27 mouse cellular contexts compared by ENCODE assay signal in genomic region chr2:5132046-5132445, GRCm38 (mm10). TPM values are rescaled to one million over a fixed set of nuclear protein-coding genes. Genes with fewer than 3 reads are reported as not detected.
DNase-seq lines count a peak whose midpoint lies in the region; ATAC-seq and TF ChIP-seq lines count a peak whose summit lies in the region.
"Had no signal": no experiment of that assay in that cellular context is flagged by ENCODE, and none has a peak within 500 bp of the region (broad histone marks: within the 10 kb centered on the region; RNA-seq: fewer than 3 reads in every experiment).

No protein-coding gene starts in this region.

- TF ChIP-seq CTCF in gastrocnemius, adult 2 months (IDR thresholded peaks at IDR 0.05), result no peak
- TF ChIP-seq CTCF in CH12.LX (conservative IDR thresholded peaks at IDR 0.05 in 1 of 2, IDR thresholded peaks at IDR 0.05 in 1 of 2; ENCODE audit: low read depth in 2 of 2, low read length in 2 of 2), result no peak

- H3K4me2 ChIP-seq in CH12.LX (ENCODE audit: insufficient read depth, low read depth, poor library complexity, severe bottlenecking), result no peak overlapping the region
- no peak overlapping the region for H3K4me2 ChIP-seq in forebrain, embryonic 12.5 days
- H3K4me2 ChIP-seq: embryonic facial prominence, embryonic 12.5 days; embryonic facial prominence, embryonic 15.5 days; forebrain, embryonic 15.5 days; heart, embryonic 13.5 days; hindbrain, embryonic 14.5 days had no signal

- ATAC-seq in forebrain, embryonic 12.5 days (ENCODE audit: low FRiP score), result no peak
- ATAC-seq: activated CD4-positive, CD25-positive, alpha-beta regulatory T cell, adult 4 months; CD4-positive, CD25-positive, alpha-beta regulatory T cell, adult 4 months; forebrain, embryonic 15.5 days; intestine, postnatal 0 days had no signal

- dilution Hi-C loops in CH12.LX (cut with MboI; ENCODE audit: extremely low pct_ligation_motif_present, extremely low pct_unique_long_range_greater_than_20kb, low sequenced_read_pairs), result no loop called here

- no peaks in the 10 kb centered on the region for H3K9me3 ChIP-seq in CH12.LX (replicated peaks; ENCODE audit: low read length)
- no peaks in the 10 kb centered on the region for H3K9me3 ChIP-seq in forebrain, embryonic 12.5 days
- H3K9me3 ChIP-seq: embryonic facial prominence, embryonic 12.5 days; embryonic facial prominence, embryonic 15.5 days; forebrain, embryonic 15.5 days; heart, embryonic 10.5 days; heart, embryonic 13.5 days had no signal

- no peaks in the 10 kb centered on the region for H3K4me1 ChIP-seq in CH12.LX (ENCODE audit: control insufficient read depth in 1 of 2, insufficient read depth in 2 of 2)
- H3K4me1 ChIP-seq in forebrain, embryonic 12.5 days, result no peaks in the 10 kb centered on the region

- H3K4me3 ChIP-seq in gastrocnemius, adult 2 months, result no peak overlapping the region
- H3K4me3 ChIP-seq in CH12.LX (replicated peaks in 1 of 3; ENCODE audit: low read depth in 2 of 3, low read length in 2 of 3, poor library complexity in 1 of 3), result no peak overlapping the region
- no peak overlapping the region for H3K4me3 ChIP-seq in forebrain, embryonic 12.5 days (replicated peaks)
- H3K4me3 ChIP-seq: embryonic facial prominence, embryonic 12.5 days; embryonic facial prominence, embryonic 15.5 days; forebrain, embryonic 15.5 days; heart, embryonic 10.5 days; heart, embryonic 13.5 days had no signal

- H3K27me3 ChIP-seq in CH12.LX (replicated peaks), result no peaks in the 10 kb centered on the region
- H3K27me3 ChIP-seq in forebrain, embryonic 12.5 days, result peaks cover 21% of the 10 kb centered on the region
- H3K27me3 ChIP-seq: forebrain, embryonic 15.5 days had no signal

- H3K79me2 ChIP-seq in CH12.LX (replicated peaks; ENCODE audit: control insufficient read depth, extremely low read depth, insufficient read depth, poor library complexity, severe bottlenecking), result no peaks in the 10 kb centered on the region

- 83% methylated on average over 4 of the region's 4 CpGs for WGBS in forebrain, embryonic 12.5 days

- TF ChIP-seq RAD21 in CH12.LX (IDR thresholded peaks at IDR 0.05; ENCODE audit: low read depth, low read length), result no peak

- TF ChIP-seq EP300 in CH12.LX (IDR thresholded peaks at IDR 0.05; ENCODE audit: low read length), result no peak

- in situ Hi-C loops in CH12.LX (cut with MboI; ENCODE audit: low pct_ligation_motif_present, low pct_unique_long_range_greater_than_20kb, low sequenced_read_pairs), result no loop called here

- intact Hi-C loops in gastrocnemius, adult 2 months (cut with DNase I), result no loop called here

- no peak overlapping the region for H3K27ac ChIP-seq in gastrocnemius, adult 2 months
- H3K27ac ChIP-seq in CH12.LX (ENCODE audit: insufficient read depth, low read depth), result no peak overlapping the region
- H3K27ac ChIP-seq in forebrain, embryonic 12.5 days, result no peak overlapping the region
- H3K27ac ChIP-seq: embryonic facial prominence, embryonic 12.5 days; embryonic facial prominence, embryonic 15.5 days; forebrain, embryonic 15.5 days; heart, embryonic 10.5 days; heart, embryonic 13.5 days; hindbrain, embryonic 14.5 days had no signal

- no peak overlapping the region for H3K9ac ChIP-seq in CH12.LX (ENCODE audit: insufficient read depth, low read depth)
- no peak overlapping the region for H3K9ac ChIP-seq in forebrain, embryonic 12.5 days
- H3K9ac ChIP-seq: embryonic facial prominence, embryonic 12.5 days; embryonic facial prominence, embryonic 15.5 days; forebrain, embryonic 15.5 days; heart, embryonic 13.5 days; hindbrain, embryonic 14.5 days had no signal

- TF ChIP-seq POLR2A in CH12.LX (IDR thresholded peaks at IDR 0.05; ENCODE audit: low read depth, low read length), result no peak

- peak; percentile 19 for DNase-seq in adrenal gland, adult 2 months
- DNase-seq in adrenal gland, postnatal 4 days (ENCODE audit: low spot score in 2 of 2), result no peak
- peak; percentile 19 for DNase-seq in gastrocnemius, adult 2 months
- DNase-seq in gastrocnemius, adult 18-20 months (ENCODE audit: low spot score), result no peak
- no peak for DNase-seq in CH12.LX (ENCODE audit: extremely low read depth)
- peak; percentile 25 for DNase-seq in adrenal gland, postnatal 36 days
- DNase-seq in layer of hippocampus, adult 9-10 months (ENCODE audit: low spot score), result no peak
- DNase-seq: cerebellum, adult 11 months; cerebellum, adult 2 months; cerebellum, adult 9-11 months; cerebellum, postnatal 25 days; gastrocnemius, postnatal 14 days; heart, adult 18-20 months; heart, postnatal 14 days; heart, postnatal 4 days; kidney, adult 2 months had no signal

- no peaks in the 10 kb centered on the region for H3K36me3 ChIP-seq in CH12.LX (replicated peaks in 1 of 2; ENCODE audit: control insufficient read depth in 1 of 2, insufficient read depth in 1 of 2, low read length in 1 of 2)
- no peaks in the 10 kb centered on the region for H3K36me3 ChIP-seq in forebrain, embryonic 12.5 days (replicated peaks)
- H3K36me3 ChIP-seq: embryonic facial prominence, embryonic 12.5 days; embryonic facial prominence, embryonic 15.5 days; forebrain, embryonic 15.5 days; heart, embryonic 10.5 days; heart, embryonic 13.5 days had no signal

TF ChIP-seq in CH12.LX, 34 proteins besides CTCF, POLR2A, EP300 and RAD21:
- TF ChIP-seq SIN3A (IDR thresholded peaks at IDR 0.05; ENCODE audit: low read length) (no peak), BHLHE40 (IDR thresholded peaks at IDR 0.05; ENCODE audit: low read depth, low read length) (peak; percentile 43), CHD1 (IDR thresholded peaks at IDR 0.05; ENCODE audit: low read depth, low read length) (no peak), IRF4 (IDR thresholded peaks at IDR 0.05; ENCODE audit: low read depth, low read length) (no peak)

RNA-seq across cellular contexts. Expression of gene Ccdc3, which starts 5.5 kb away (rescaled TPM):
- total RNA-seq in adrenal gland, adult 2 months (2021), result 10 to 100 TPM; 12.9 to 20.5 TPM
- polyA plus RNA-seq in adrenal gland, adult 2 months (2012; rRNA removed), result 11.3 and 20.7 TPM in 2 replicates
- total RNA-seq in adrenal gland, postnatal 4 days (2021), result 10 to 100 TPM; 11.0 to 12.8 TPM
- 10 to 100 TPM in 1 of 2 experiments, 1 to 10 TPM in 1; 4.1 to 10.7 TPM for total RNA-seq in gastrocnemius, adult 2 months (2021)
- 1 to 10 TPM; 3.6 to 7.3 TPM for total RNA-seq in gastrocnemius, adult 18-20 months (2021)
- total RNA-seq in CH12.LX (2012; rRNA removed), result not detected in 2 replicates
- not detected in 2 replicates for total RNA-seq in CH12.LX (2014; rRNA removed)
- polyA plus RNA-seq in CH12.LX (2012; ENCODE audit: insufficient read length, low read depth), result not detected in 2 replicates
- 10 to 100 TPM in 1 of 2 experiments, 1 to 10 TPM in 1; 9.2 to 11.3 TPM for total RNA-seq in adrenal gland, postnatal 36 days (2021)
- 2.9 and 4.0 TPM in 2 replicates for polyA plus RNA-seq in forebrain, embryonic 12.5 days (2016; fragmentation: Nextera tagmentation; extraction: Ambion mirVana)
- total RNA-seq: common myeloid progenitor, adult 5-6 weeks had no signal
- polyA plus RNA-seq: activated CD4-positive, CD25-positive, alpha-beta regulatory T cell, adult 4 months; CD4-positive, CD25-positive, alpha-beta regulatory T cell, adult 4 months had no signal

Comparison
In these comparisons a context has a peak if more than half of its experiments do, and no peak if none do; other contexts are left out.
1. DNase-seq: peak in adrenal gland, adult 2 months (single experiment), gastrocnemius, adult 2 months (single experiment) and adrenal gland, postnatal 36 days (2 of 2); none in adrenal gland, postnatal 4 days (0 of 2), gastrocnemius, adult 18-20 months (single experiment), CH12.LX (single experiment) and layer of hippocampus, adult 9-10 months (single experiment).
2. RNA of gene Ccdc3, which starts 5.5 kb away (total RNA-seq): 12.9 to 20.5 TPM in adrenal gland, adult 2 months, 11.0 to 12.8 TPM in adrenal gland, postnatal 4 days, 9.2 to 11.3 TPM in adrenal gland, postnatal 36 days, 4.1 to 10.7 TPM in gastrocnemius, adult 2 months and 3.6 to 7.3 TPM in gastrocnemius, adult 18-20 months; not detected in CH12.LX; every median in the first group is over 4 times any median in the second.